Mouse (Mus musculus): ENCODE data around the gene Cmip. TPM values are rescaled to one million over a fixed set of nuclear protein-coding genes. Genes with fewer than 3 reads are reported as not detected.

Gene Cmip
- polyA plus RNA-seq, 1 experiment from 2014 or later: 21.6 TPM

DNA sequence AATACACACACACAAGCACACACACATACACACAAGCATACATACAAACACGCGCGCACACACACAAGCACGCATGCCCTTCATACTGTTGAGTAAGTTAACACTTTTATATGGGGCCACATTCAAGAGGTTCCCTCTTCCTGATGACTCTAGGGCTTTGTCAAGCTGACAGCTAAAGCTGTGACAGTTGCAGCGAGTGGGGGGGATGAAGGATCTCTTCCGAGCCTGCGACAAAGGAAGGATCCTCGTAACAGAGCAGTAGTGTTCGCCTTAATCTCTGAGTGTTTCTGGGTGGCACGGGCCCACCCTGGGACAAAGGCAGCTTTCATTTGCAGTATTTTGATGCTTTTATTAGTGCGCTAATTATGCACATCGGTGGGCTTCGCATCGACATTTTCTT is 145.0 kb downstream of the Cmip start:
- ATAC-seq (ENCODE audit: insufficient number of reproducible peaks, insufficient read depth, low FRiP score, low read depth): no peak
- no peaks in the 10 kb centered on the region for H3K9me3 ChIP-seq (ENCODE audit: control insufficient read depth, low read depth, low read length)
- no peak overlapping the region for H3K9ac ChIP-seq (replicated peaks; ENCODE audit: low read depth, low read length)
- no peaks in the 10 kb centered on the region for H3K36me3 ChIP-seq (ENCODE audit: control insufficient read depth, insufficient read depth, low read length)
- no peak overlapping the region for H3K4me3 ChIP-seq (ENCODE audit: low read depth, low read length)
- H3K4me2 ChIP-seq (replicated peaks; ENCODE audit: low read depth, low read length): no peak overlapping the region
- H3K27ac ChIP-seq (ENCODE audit: low read length): no peak overlapping the region
- 83% methylated on average over 14 of the region's 14 CpGs for WGBS
- H3K27me3 ChIP-seq (ENCODE audit: control insufficient read depth, insufficient read depth, low read length): no peaks in the 10 kb centered on the region
- peaks cover 15% of the 10 kb centered on the region for H3K4me1 ChIP-seq (ENCODE audit: control insufficient read depth, insufficient read depth, low read length)

DNA sequence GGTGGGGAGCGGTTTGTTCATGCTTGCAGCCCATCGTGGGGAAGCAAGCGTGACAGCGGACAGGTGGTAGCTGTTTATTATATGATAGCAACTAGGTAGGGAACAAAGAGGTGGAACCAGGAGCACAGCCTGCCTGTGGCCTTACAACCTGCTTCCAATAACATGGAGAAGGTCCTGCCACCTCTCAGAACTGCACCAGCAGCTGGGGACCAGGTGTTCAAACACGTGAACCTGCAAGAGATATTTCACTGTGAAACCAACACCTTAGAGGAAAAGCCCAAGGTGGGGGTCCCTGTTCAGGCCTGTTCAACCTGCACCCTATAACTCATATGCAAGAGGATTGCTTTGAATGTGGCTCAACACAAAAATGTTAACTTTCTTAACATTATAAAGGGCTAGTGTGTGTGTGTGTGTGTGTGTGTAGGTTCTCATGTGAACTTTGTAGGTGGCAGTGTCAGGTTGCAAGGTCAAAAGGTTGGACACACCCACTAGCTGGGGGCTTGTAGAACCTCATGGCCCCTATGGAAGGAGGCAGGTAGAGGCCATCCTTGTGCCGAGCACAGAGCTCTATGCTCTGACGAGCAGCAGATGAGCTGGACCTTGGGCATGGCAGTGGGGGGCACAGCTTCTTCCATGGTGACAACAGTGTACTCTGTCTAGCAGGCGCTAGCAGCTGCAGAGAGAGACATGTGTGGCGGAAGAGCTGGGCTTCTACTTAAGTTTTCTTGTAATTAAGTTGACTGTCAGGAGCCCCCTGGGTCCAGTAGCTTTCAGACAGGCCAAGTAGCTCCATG is 146.2 kb downstream of the Cmip start:
- no peak overlapping the region for H3K27ac ChIP-seq (ENCODE audit: low read length)
- no peaks in the 10 kb centered on the region for H3K36me3 ChIP-seq (ENCODE audit: control insufficient read depth, insufficient read depth, low read length)
- no peak for ATAC-seq (ENCODE audit: insufficient number of reproducible peaks, insufficient read depth, low FRiP score, low read depth)
- 48% methylated on average over 9 of the region's 9 CpGs for WGBS
- no peaks in the 10 kb centered on the region for H3K9me3 ChIP-seq (ENCODE audit: control insufficient read depth, low read depth, low read length)
- no peak overlapping the region for H3K4me3 ChIP-seq (ENCODE audit: low read depth, low read length)
- H3K27me3 ChIP-seq (ENCODE audit: control insufficient read depth, insufficient read depth, low read length): no peaks in the 10 kb centered on the region
- no peak overlapping the region for H3K4me2 ChIP-seq (replicated peaks; ENCODE audit: low read depth, low read length)
- H3K9ac ChIP-seq (replicated peaks; ENCODE audit: low read depth, low read length): no peak overlapping the region
- H3K4me1 ChIP-seq (ENCODE audit: control insufficient read depth, insufficient read depth, low read length): peaks cover 15% of the 10 kb centered on the region

DNA sequence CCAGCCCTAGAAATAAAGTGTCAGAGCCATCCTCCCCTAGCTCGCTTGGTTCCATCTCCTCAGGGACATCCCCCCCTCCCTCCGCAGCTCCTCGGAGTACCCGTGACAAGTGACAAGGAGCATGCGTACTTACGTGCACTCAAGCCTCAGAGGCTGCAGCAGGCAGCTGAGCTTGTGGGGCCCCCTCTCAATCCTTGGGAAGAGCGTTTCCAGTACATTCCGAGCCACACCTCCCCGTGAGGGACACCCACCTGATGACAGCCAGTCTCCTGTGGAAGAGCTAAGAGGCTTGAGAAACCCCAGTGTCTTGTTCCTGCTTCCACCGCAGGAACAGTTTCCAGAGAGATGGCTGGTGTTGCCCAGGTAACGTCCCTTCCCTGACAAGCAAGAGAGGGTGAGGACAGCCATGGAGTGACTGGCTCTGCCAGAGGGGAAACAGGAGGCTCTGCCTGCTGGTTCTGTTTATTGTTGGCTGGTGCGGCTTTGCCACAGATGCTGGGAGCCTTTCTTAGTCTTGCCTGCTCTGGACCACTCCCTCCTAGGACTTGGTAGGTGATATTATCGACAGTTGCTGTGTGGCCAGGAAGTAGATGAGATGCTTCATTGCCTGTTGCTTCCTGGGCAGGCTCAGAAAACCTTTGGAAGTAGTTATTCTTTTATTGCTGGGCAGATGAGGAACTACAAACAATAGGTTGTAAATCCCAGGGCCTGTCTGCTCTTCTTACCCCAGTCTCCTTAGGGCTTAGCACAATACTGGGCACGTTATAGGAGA is 147.0 kb downstream of the Cmip start:
- Histone ChIP-seq H3K4me3 (ENCODE audit: low read depth, low read length) (no peak overlapping the region), H3K27me3 (ENCODE audit: control insufficient read depth, insufficient read depth, low read length) (no peaks in the 10 kb centered on the region), H3K9ac (replicated peaks; ENCODE audit: low read depth, low read length) (no peak overlapping the region), H3K27ac (ENCODE audit: low read length) (no peak overlapping the region), H3K9me3 (ENCODE audit: control insufficient read depth, low read depth, low read length) (no peaks in the 10 kb centered on the region), H3K4me2 (replicated peaks; ENCODE audit: low read depth, low read length) (no peak overlapping the region), H3K36me3 (ENCODE audit: control insufficient read depth, insufficient read depth, low read length) (no peaks in the 10 kb centered on the region), H3K4me1 (ENCODE audit: control insufficient read depth, insufficient read depth, low read length) (peaks cover 15% of the 10 kb centered on the region)
- no peak for ATAC-seq (ENCODE audit: insufficient number of reproducible peaks, insufficient read depth, low FRiP score, low read depth)
- 28% methylated on average over 14 of the region's 14 CpGs for WGBS

DNA sequence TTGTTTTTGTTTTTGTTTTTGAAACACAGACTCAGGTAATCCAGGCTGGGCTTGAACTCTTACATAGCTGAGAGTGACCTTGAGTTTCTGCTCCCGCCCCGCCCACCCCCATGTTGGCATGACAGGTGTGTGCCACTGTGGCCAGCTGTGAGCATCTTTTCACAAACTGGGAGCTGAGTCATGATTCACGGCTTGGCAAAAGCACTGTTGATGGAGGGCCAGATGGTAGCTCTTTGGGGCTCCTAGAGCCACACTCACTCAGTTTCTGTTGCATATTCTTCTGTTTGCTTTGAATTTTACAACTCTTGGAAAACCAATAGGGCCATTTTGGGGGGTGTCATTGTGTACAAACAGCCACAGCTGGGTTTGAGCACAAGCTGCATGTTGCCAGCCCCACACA is 149.2 kb downstream of the Cmip start:
- 92% methylated on average over 3 of the region's 3 CpGs for WGBS
- no peaks in the 10 kb centered on the region for H3K9me3 ChIP-seq (ENCODE audit: control insufficient read depth, low read depth, low read length)
- H3K27ac ChIP-seq (ENCODE audit: low read length): no peak overlapping the region
- no peaks in the 10 kb centered on the region for H3K36me3 ChIP-seq (ENCODE audit: control insufficient read depth, insufficient read depth, low read length)
- no peak overlapping the region for H3K9ac ChIP-seq (replicated peaks; ENCODE audit: low read depth, low read length)
- peaks cover 23% of the 10 kb centered on the region for H3K4me1 ChIP-seq (ENCODE audit: control insufficient read depth, insufficient read depth, low read length)
- no peak for ATAC-seq (ENCODE audit: insufficient number of reproducible peaks, insufficient read depth, low FRiP score, low read depth)
- H3K4me3 ChIP-seq (ENCODE audit: low read depth, low read length): no peak overlapping the region
- H3K4me2 ChIP-seq (replicated peaks; ENCODE audit: low read depth, low read length): no peak overlapping the region
- H3K27me3 ChIP-seq (ENCODE audit: control insufficient read depth, insufficient read depth, low read length): no peaks in the 10 kb centered on the region

DNA sequence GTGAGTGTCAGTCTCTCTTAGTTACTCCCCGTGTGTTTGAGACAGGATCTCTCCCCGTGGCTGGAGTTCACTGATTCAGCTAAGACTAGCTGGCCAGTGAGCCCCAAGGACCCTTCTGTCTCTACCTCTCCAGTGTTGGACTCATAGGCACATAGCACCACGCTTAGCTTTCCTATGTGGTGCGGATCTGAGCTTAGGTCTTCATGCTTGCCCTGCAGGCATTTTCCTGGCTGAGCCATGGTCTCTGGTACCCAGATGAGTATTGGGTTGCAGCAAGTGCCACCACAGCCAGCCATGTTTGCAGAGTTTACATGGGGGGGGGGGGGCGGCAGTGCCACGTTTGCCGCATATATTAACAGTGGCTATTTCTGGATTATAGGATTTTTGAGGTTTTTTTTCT is 151.8 kb downstream of the Cmip start:
- H3K4me2 ChIP-seq (replicated peaks; ENCODE audit: low read depth, low read length): no peak overlapping the region
- ATAC-seq (ENCODE audit: insufficient number of reproducible peaks, insufficient read depth, low FRiP score, low read depth): no peak
- no peak overlapping the region for H3K9ac ChIP-seq (replicated peaks; ENCODE audit: low read depth, low read length)
- peaks cover 15% of the 10 kb centered on the region for H3K4me1 ChIP-seq (ENCODE audit: control insufficient read depth, insufficient read depth, low read length)
- no peaks in the 10 kb centered on the region for H3K27me3 ChIP-seq (ENCODE audit: control insufficient read depth, insufficient read depth, low read length)
- 88% methylated on average over 7 of the region's 7 CpGs for WGBS
- H3K9me3 ChIP-seq (ENCODE audit: control insufficient read depth, low read depth, low read length): no peaks in the 10 kb centered on the region
- no peak overlapping the region for H3K4me3 ChIP-seq (ENCODE audit: low read depth, low read length)
- H3K27ac ChIP-seq (ENCODE audit: low read length): no peak overlapping the region
- no peaks in the 10 kb centered on the region for H3K36me3 ChIP-seq (ENCODE audit: control insufficient read depth, insufficient read depth, low read length)

DNA sequence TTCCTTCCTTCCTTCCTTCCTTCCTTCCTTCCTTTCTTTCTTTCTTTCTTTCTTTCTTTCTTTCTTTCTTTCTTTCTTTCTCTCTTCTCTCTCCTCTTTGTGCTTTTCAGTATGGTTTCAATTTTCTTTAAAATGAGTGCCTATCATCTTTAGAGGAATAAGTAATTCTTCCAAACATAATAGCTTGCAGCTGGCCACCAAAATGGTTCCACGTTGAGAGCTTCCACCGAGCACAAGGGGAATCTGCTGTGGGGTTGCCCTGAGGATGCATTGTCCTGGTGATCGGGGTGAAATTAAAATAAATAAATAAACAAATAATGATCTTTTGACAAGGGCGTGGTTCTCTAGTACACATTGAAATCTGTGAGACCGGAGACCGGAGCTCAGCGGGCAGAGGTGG is 152.2 kb downstream of the Cmip start:
- H3K36me3 ChIP-seq (ENCODE audit: control insufficient read depth, insufficient read depth, low read length): no peaks in the 10 kb centered on the region
- 80% methylated on average over 7 of the region's 7 CpGs for WGBS

DNA sequence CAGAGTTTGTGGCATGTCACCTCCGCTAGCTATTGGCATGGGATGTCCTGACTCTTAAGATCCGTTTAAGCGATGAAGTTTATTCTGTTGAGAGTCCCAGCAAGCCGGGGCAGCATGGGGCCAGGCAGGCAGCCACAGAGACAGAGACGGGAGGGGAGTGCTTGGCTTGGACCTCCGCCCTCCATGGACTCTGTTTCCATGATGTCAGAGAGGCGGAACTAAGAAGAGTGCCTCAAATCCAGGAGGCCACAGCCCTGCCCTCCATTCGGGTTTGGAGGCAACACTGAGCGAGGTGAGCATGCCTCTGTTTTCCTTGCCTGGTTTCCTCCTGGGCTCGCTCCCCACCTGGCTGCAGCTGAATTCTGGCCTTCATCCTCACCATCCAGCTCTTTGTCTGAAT is 153.5 kb downstream of the Cmip start:
- Histone ChIP-seq H3K9me3 (ENCODE audit: control insufficient read depth, low read depth, low read length) (no peaks in the 10 kb centered on the region), H3K4me3 (ENCODE audit: low read depth, low read length) (no peak overlapping the region), H3K4me2 (replicated peaks; ENCODE audit: low read depth, low read length) (no peak overlapping the region), H3K4me1 (ENCODE audit: control insufficient read depth, insufficient read depth, low read length) (peaks cover 11% of the 10 kb centered on the region; the same call in 1 of the 2 replicates), H3K27ac (ENCODE audit: low read length) (no peak overlapping the region), H3K27me3 (ENCODE audit: control insufficient read depth, insufficient read depth, low read length) (no peaks in the 10 kb centered on the region), H3K36me3 (ENCODE audit: control insufficient read depth, insufficient read depth, low read length) (no peaks in the 10 kb centered on the region), H3K9ac (replicated peaks; ENCODE audit: low read depth, low read length) (no peak overlapping the region)
- no peak for ATAC-seq (ENCODE audit: insufficient number of reproducible peaks, insufficient read depth, low FRiP score, low read depth)
- WGBS: 56% methylated on average over 10 of the region's 10 CpGs

More for the DNA sequence above, 152.2 kb downstream of the Cmip start:
- no peak overlapping the region for H3K9ac ChIP-seq (replicated peaks; ENCODE audit: low read depth, low read length)
- H3K4me3 ChIP-seq (ENCODE audit: low read depth, low read length): no peak overlapping the region
- peaks cover 11% of the 10 kb centered on the region for H3K4me1 ChIP-seq (ENCODE audit: control insufficient read depth, insufficient read depth, low read length)
- no peak overlapping the region for H3K4me2 ChIP-seq (replicated peaks; ENCODE audit: low read depth, low read length)
- H3K9me3 ChIP-seq (ENCODE audit: control insufficient read depth, low read depth, low read length): no peaks in the 10 kb centered on the region
- H3K27me3 ChIP-seq (ENCODE audit: control insufficient read depth, insufficient read depth, low read length): no peaks in the 10 kb centered on the region
- no peak overlapping the region for H3K27ac ChIP-seq (ENCODE audit: low read length)
- no peak for ATAC-seq (ENCODE audit: insufficient number of reproducible peaks, insufficient read depth, low FRiP score, low read depth)

DNA sequence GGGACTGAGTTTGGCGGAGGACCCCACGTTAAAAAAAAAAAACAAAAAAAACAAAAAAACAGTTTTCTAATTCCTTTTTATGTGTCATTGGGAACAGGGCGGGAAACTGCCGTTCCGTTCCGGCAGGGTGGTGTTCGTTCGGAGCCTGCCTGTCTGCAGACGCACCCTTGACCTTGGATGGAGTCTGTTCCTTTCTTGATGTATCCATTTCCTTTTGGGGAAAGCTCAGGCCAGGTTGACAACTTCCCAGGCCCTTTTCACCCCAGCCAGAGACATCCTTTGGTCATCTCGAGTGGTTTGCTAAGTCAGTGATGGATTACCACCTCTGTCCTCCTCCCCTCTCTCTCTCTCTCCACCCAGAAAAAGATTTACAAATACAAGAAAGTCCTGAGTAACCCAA is 154.0 kb downstream of the Cmip start:
- H3K27ac ChIP-seq (ENCODE audit: low read length): no peak overlapping the region
- 55% methylated on average over 10 of the region's 10 CpGs for WGBS

More for the DNA sequence above, 154.0 kb downstream of the Cmip start:
- Histone ChIP-seq H3K4me1 (ENCODE audit: control insufficient read depth, insufficient read depth, low read length) (peaks cover 11% of the 10 kb centered on the region; the same call in 1 of the 2 replicates), H3K4me2 (replicated peaks; ENCODE audit: low read depth, low read length) (no peak overlapping the region), H3K9ac (replicated peaks; ENCODE audit: low read depth, low read length) (no peak overlapping the region), H3K4me3 (ENCODE audit: low read depth, low read length) (no peak overlapping the region), H3K36me3 (ENCODE audit: control insufficient read depth, insufficient read depth, low read length) (no peaks in the 10 kb centered on the region; the same call in 1 of the 2 replicates), H3K27me3 (ENCODE audit: control insufficient read depth, insufficient read depth, low read length) (no peaks in the 10 kb centered on the region), H3K9me3 (ENCODE audit: control insufficient read depth, low read depth, low read length) (no peaks in the 10 kb centered on the region)
- ATAC-seq (ENCODE audit: insufficient number of reproducible peaks, insufficient read depth, low FRiP score, low read depth): no peak

Measured in stomach, embryonic 14.5 days (tissue).